ENCODE assay signal across 9 mouse cellular contexts in genomic region chr3:87089694-87090565, GRCm38 (mm10).
DNase-seq lines count a peak whose midpoint lies in the region; ATAC-seq lines count a peak whose summit lies in the region.
"Had no signal": no experiment of that assay in that cellular context is flagged by ENCODE, and none has a peak within 500 bp of the region (broad histone marks: within the 10 kb centered on the region; RNA-seq: fewer than 3 reads in every experiment).

No protein-coding gene starts in this region.

- peak; percentile 89 for ATAC-seq in forebrain, embryonic 14.5 days
- ATAC-seq in lung, embryonic 16.5 days (ENCODE audit: low read depth): peak; percentile 74

- no peaks in the 10 kb centered on the region for H3K9me3 ChIP-seq in forebrain, embryonic 14.5 days (replicated peaks; ENCODE audit: control insufficient read depth, low read length)
- H3K9me3 ChIP-seq in hindbrain, embryonic 10.5 days: no peaks in the 10 kb centered on the region
- H3K9me3 ChIP-seq in lung, embryonic 16.5 days (ENCODE audit: control insufficient read depth, low read length): no peaks in the 10 kb centered on the region
- H3K9me3 ChIP-seq: megakaryocyte, embryonic 14.5 days had no signal

- no peak overlapping the region for H3K27ac ChIP-seq in forebrain, embryonic 14.5 days (ENCODE audit: low read depth, low read length)
- no peak overlapping the region for H3K27ac ChIP-seq in hindbrain, embryonic 10.5 days
- no peak overlapping the region for H3K27ac ChIP-seq in lung, embryonic 16.5 days (ENCODE audit: low read length)

- H3K4me2 ChIP-seq in forebrain, embryonic 14.5 days (ENCODE audit: low read length): no peak overlapping the region
- no peak overlapping the region for H3K4me2 ChIP-seq in lung, embryonic 16.5 days (ENCODE audit: low read depth, low read length)

- no peaks in the 10 kb centered on the region for H3K4me1 ChIP-seq in forebrain, embryonic 14.5 days (ENCODE audit: control insufficient read depth, insufficient read depth, low read length)
- H3K4me1 ChIP-seq in hindbrain, embryonic 10.5 days (replicated peaks): peaks cover 14% of the 10 kb centered on the region; the same call in 1 of the 2 replicates
- no peaks in the 10 kb centered on the region for H3K4me1 ChIP-seq in lung, embryonic 16.5 days (replicated peaks; ENCODE audit: control insufficient read depth, insufficient read depth, low read length)
- H3K4me1 ChIP-seq: megakaryocyte, embryonic 14.5 days had no signal

- no peaks in the 10 kb centered on the region for H3K27me3 ChIP-seq in forebrain, embryonic 14.5 days (replicated peaks; ENCODE audit: control insufficient read depth, insufficient read depth, low read length)
- H3K27me3 ChIP-seq in hindbrain, embryonic 10.5 days (ENCODE audit: insufficient read depth, poor library complexity, severe bottlenecking): no peaks in the 10 kb centered on the region
- no peaks in the 10 kb centered on the region for H3K27me3 ChIP-seq in lung, embryonic 16.5 days (ENCODE audit: control insufficient read depth, insufficient read depth, low read depth, low read length)

- peaks cover 12% of the 10 kb centered on the region for H3K36me3 ChIP-seq in forebrain, embryonic 14.5 days (ENCODE audit: control insufficient read depth, insufficient read depth, low read length)
- H3K36me3 ChIP-seq in hindbrain, embryonic 10.5 days: peaks cover 85% of the 10 kb centered on the region
- H3K36me3 ChIP-seq in lung, embryonic 16.5 days (ENCODE audit: control insufficient read depth, insufficient read depth, low read length): peaks cover 22% of the 10 kb centered on the region

- DNase-seq in MN1 (ENCODE audit: low spot score): peak; percentile 62
- peak; percentile 44 for DNase-seq in c-Kit-positive CD71-positive TER-119-negative erythroid progenitor cells, embryonic 14.5 days (ENCODE audit: low read depth)
- DNase-seq in forebrain, embryonic 14.5 days (ENCODE audit: low spot score): peak; percentile 89
- DNase-seq in hindbrain, embryonic 10.5 days (ENCODE audit: low spot score): peak; percentile 60
- peak; percentile 59 for DNase-seq in layer of hippocampus, adult 9-10 months (ENCODE audit: low spot score)
- DNase-seq in retina, embryonic 14.5 days (ENCODE audit: low spot score): peak; percentile 96
- peak; percentile 44 for DNase-seq in yolk sac, embryonic 10.5 days (ENCODE audit: low spot score)

- no peak overlapping the region for H3K9ac ChIP-seq in forebrain, embryonic 14.5 days (ENCODE audit: low read length)
- H3K9ac ChIP-seq in lung, embryonic 16.5 days (ENCODE audit: low read length): no peak overlapping the region

- WGBS in forebrain, embryonic 14.5 days: 77% methylated on average over 13 of the region's 13 CpGs
- 80% methylated on average over 13 of the region's 13 CpGs for WGBS in hindbrain, embryonic 10.5 days
- WGBS in lung, embryonic 16.5 days: 69% methylated on average over 13 of the region's 13 CpGs

- no peak overlapping the region for H3K4me3 ChIP-seq in forebrain, embryonic 14.5 days (ENCODE audit: low read depth, low read length)
- H3K4me3 ChIP-seq in hindbrain, embryonic 10.5 days: no peak overlapping the region
- no peak overlapping the region for H3K4me3 ChIP-seq in lung, embryonic 16.5 days (ENCODE audit: low read length)
- H3K4me3 ChIP-seq: megakaryocyte, embryonic 14.5 days had no signal

Comparison
In these comparisons a context has a peak if more than half of its experiments do, and no peak if none do; other contexts are left out.
1. DNase-seq: peak in every context shown above with its lines; median percentile 96 in retina, embryonic 14.5 days; 89 in forebrain, embryonic 14.5 days; 62 in MN1; 60 in hindbrain, embryonic 10.5 days; 59 in layer of hippocampus, adult 9-10 months; 44 in c-Kit-positive CD71-positive TER-119-negative erythroid progenitor cells, embryonic 14.5 days; 44 in yolk sac, embryonic 10.5 days.